Mouse (Mus musculus) limb, embryonic 11.5 days (tissue): Measurements from ENCODE around the gene Phf2. TPM values are rescaled to one million over a fixed set of nuclear protein-coding genes. Genes with fewer than 3 reads are reported as not detected.

Experiments used
- ATAC-seq: fragments of 200-750 bp; cut with Nextera tagmentation; 2 replicates; pipeline ENCODE4 v1.8.0; 2017; ENCODE audit warnings: low read depth; ENCODE audit not compliant: insufficient number of reproducible peaks, low FRiP score, low TSS enrichment
- DNase-seq: peaks from one replicate; pipeline ENCODE4 v3.0.0-alpha.2; 2015; ENCODE audit warnings: low spot score
- H3K27ac ChIP-seq: fragments of 300-500 bp; sonication (generic); replicated peaks from 2 replicates; pipeline ENCODE4 v1.5.1; 2014; ENCODE audit warnings: low read depth, mild to moderate bottlenecking, low read length
- H3K27me3 ChIP-seq: fragments of 300-500 bp; sonication (generic); 2 replicates; pipeline ENCODE4 v1.6.1; 2014; ENCODE audit warnings: mild to moderate bottlenecking, low read length, mixed read lengths; ENCODE audit not compliant: control insufficient read depth, insufficient read depth
- H3K36me3 ChIP-seq: fragments of 300-500 bp; sonication (generic); 2 replicates; pipeline ENCODE4 v1.6.1; 2014; ENCODE audit warnings: mild to moderate bottlenecking, low read length, moderate library complexity, mixed read lengths; ENCODE audit not compliant: control insufficient read depth, insufficient read depth
- H3K4me1 ChIP-seq: fragments of 300-500 bp; sonication (generic); 2 replicates; pipeline ENCODE4 v1.6.1; 2014; ENCODE audit warnings: low read length, mixed read lengths; ENCODE audit not compliant: control insufficient read depth, insufficient read depth
- H3K4me2 ChIP-seq: fragments of 300-500 bp; sonication (generic); 2 replicates; pipeline ENCODE4 v1.6.1; 2014; ENCODE audit warnings: low read depth, mild to moderate bottlenecking, moderate library complexity; ENCODE audit not compliant: severe bottlenecking
- H3K4me3 ChIP-seq: fragments of 300-500 bp; sonication (generic); 2 replicates; pipeline ENCODE4 v1.5.1; 2014; ENCODE audit warnings: low read depth, low read length
- H3K9ac ChIP-seq: fragments of 300-500 bp; sonication (generic); 2 replicates; pipeline ENCODE4 v1.6.1; 2014; ENCODE audit warnings: mild to moderate bottlenecking, low read length
- H3K9me3 ChIP-seq: fragments of 300-500 bp; sonication (generic); 2 replicates; pipeline ENCODE4 v1.6.1; 2016; ENCODE audit warnings: low read length; ENCODE audit not compliant: control insufficient read depth
- WGBS: fragments of 180-500 bp; shearing (Covaris S2); extraction: QIAGEN DNeasy Blood & Tissue Kit; methylation state at CpG from one replicate; pipeline ENCODE4 v1.1.7; 2014; 5-methylcytosine and 5-hydroxymethylcytosine counted together
- polyA plus RNA-seq: library from polyadenylated mRNA; unstranded; fragments of >200 nt; fragmentation: Nextera tagmentation; extraction: Ambion mirVana; gene quantifications from 2 replicates; pipeline ENCODE4 v1.2.1, GENCODE M21; 2014

The Phf2 gene
- polyA plus RNA-seq, 1 experiment from 2014 or later = 11.6 TPM

- H3K27me3 ChIP-seq = no peaks in the 10 kb centered on the region
- WGBS = 76% methylated on average over 8 of the region's 8 CpGs
- peaks cover 18% of the 10 kb centered on the region for H3K4me1 ChIP-seq
- no peak overlapping the region for H3K4me3 ChIP-seq
- no peak overlapping the region for H3K9ac ChIP-seq
- no peak for ATAC-seq
- no peaks in the 10 kb centered on the region for H3K9me3 ChIP-seq
- no peak overlapping the region for H3K27ac ChIP-seq
- no peak overlapping the region for H3K4me2 ChIP-seq
- no peaks in the 10 kb centered on the region for H3K36me3 ChIP-seq
- DNase-seq = no peak
These were observed 86.2 kb downstream of the Phf2 start for GRCm38 (mm10) chr13:48784594-48785298.

- 38% methylated on average over 8 of the region's 8 CpGs for WGBS
- Histone ChIP-seq H3K4me1 (peaks cover 19% of the 10 kb centered on the region), H3K9me3 (no peaks in the 10 kb centered on the region), H3K27ac (no peak overlapping the region), H3K27me3 (no peaks in the 10 kb centered on the region), H3K4me2 (no peak overlapping the region), H3K9ac (no peak overlapping the region), H3K4me3 (no peak overlapping the region), H3K36me3 (no peaks in the 10 kb centered on the region)
- ATAC-seq = no peak
- DNase-seq = no peak
These were observed 86.8 kb downstream of the Phf2 start for GRCm38 (mm10) chr13:48784151-48784550.

- DNase-seq (peak; percentile 76), ATAC-seq (peak; percentile 65; the same call in 1 of the 2 replicates)
- peaks cover 19% of the 10 kb centered on the region for H3K4me1 ChIP-seq
- no peaks in the 10 kb centered on the region for H3K36me3 ChIP-seq
- H3K27ac ChIP-seq = no peak overlapping the region; the same call in 1 of the 2 replicates
- peak overlapping the region; percentile 29; the same call in 1 of the 2 replicates for H3K4me2 ChIP-seq
- H3K9ac ChIP-seq = no peak overlapping the region; the same call in 1 of the 2 replicates
- no peaks in the 10 kb centered on the region for H3K27me3 ChIP-seq
- H3K9me3 ChIP-seq = no peaks in the 10 kb centered on the region
- WGBS = 19% methylated on average over 27 of the region's 27 CpGs
- no peak overlapping the region for H3K4me3 ChIP-seq
These were observed 87.9 kb downstream of the Phf2 start for GRCm38 (mm10) chr13:48782727-48783725.

- Histone ChIP-seq H3K9me3 (no peaks in the 10 kb centered on the region), H3K4me3 (no peak overlapping the region), H3K27ac (no peak overlapping the region), H3K9ac (no peak overlapping the region), H3K4me2 (no peak overlapping the region), H3K27me3 (no peaks in the 10 kb centered on the region), H3K4me1 (peaks cover 19% of the 10 kb centered on the region), H3K36me3 (no peaks in the 10 kb centered on the region)
- 21% methylated on average over 9 of the region's 9 CpGs for WGBS
- DNase-seq (no peak), ATAC-seq (no peak)
These were observed 90.4 kb downstream of the Phf2 start for GRCm38 (mm10) chr13:48780345-48781010.

GRCm38 (mm10) chr13:48779592-48780344, 91.2 kb downstream of the Phf2 start:
- no peak overlapping the region for H3K27ac ChIP-seq
- peaks cover 19% of the 10 kb centered on the region for H3K4me1 ChIP-seq
- no peak overlapping the region for H3K9ac ChIP-seq
- no peaks in the 10 kb centered on the region for H3K27me3 ChIP-seq
- H3K4me3 ChIP-seq = no peak overlapping the region
- no peaks in the 10 kb centered on the region for H3K36me3 ChIP-seq
- peak; percentile 62; the same call in 1 of the 2 replicates for ATAC-seq
- H3K9me3 ChIP-seq = no peaks in the 10 kb centered on the region
- no peak overlapping the region for H3K4me2 ChIP-seq
- peak; percentile 55 for DNase-seq
- 25% methylated on average over 11 of the region's 11 CpGs for WGBS

GRCm38 (mm10) chr13:48778138-48778537, 92.8 kb downstream of the Phf2 start:
- ATAC-seq (no peak), DNase-seq (no peak)
- Histone ChIP-seq H3K4me1 (peaks cover 13% of the 10 kb centered on the region), H3K4me3 (no peak overlapping the region), H3K9me3 (no peaks in the 10 kb centered on the region), H3K27me3 (no peaks in the 10 kb centered on the region), H3K9ac (no peak overlapping the region), H3K36me3 (no peaks in the 10 kb centered on the region), H3K27ac (no peak overlapping the region), H3K4me2 (no peak overlapping the region)
- 67% methylated on average over 4 of the region's 4 CpGs for WGBS

GRCm38 (mm10) chr13:48774506-48774905, 96.4 kb downstream of the Phf2 start:
- Histone ChIP-seq H3K4me3 (no peak overlapping the region), H3K9me3 (no peaks in the 10 kb centered on the region), H3K36me3 (no peaks in the 10 kb centered on the region), H3K9ac (no peak overlapping the region), H3K4me1 (no peaks in the 10 kb centered on the region; the same call in 1 of the 2 replicates), H3K4me2 (no peak overlapping the region), H3K27ac (no peak overlapping the region), H3K27me3 (no peaks in the 10 kb centered on the region)
- DNase-seq = no peak
- WGBS = 76% methylated on average over 7 of the region's 7 CpGs
- ATAC-seq = no peak
